10 mouse cellular contexts compared by ENCODE assay signal in the genomic region with DNA sequence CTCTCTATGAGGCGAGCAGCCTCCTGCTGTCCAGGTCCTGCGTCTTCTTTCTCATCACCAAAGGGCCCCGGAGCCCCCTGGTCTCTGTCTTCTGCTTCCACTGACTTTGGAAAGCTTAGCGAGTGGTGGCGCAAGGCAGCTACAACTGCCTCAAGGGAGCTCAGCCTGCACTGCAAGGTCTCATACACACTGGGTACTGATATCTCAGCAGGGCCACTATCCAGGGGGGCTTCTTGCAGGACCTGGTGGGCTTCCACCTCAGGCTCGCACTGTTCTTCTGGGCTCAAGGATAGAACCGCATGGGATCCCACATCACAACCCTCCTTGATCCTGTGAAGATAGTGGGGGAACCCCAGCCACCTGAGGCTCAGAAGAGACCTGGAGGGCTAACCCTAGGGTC. TPM values are rescaled to one million over a fixed set of nuclear protein-coding genes. Genes with fewer than 3 reads are reported as not detected.
DNase-seq lines count a peak whose midpoint lies in the region; ATAC-seq and TF ChIP-seq lines count a peak whose summit lies in the region.
"Had no signal": no experiment of that assay in that cellular context is flagged by ENCODE, and none has a peak within 500 bp of the region (broad histone marks: within the 10 kb centered on the region; RNA-seq: fewer than 3 reads in every experiment).

No protein-coding gene starts in this region.

- no peak for TF ChIP-seq POLR2A in lung, adult 2 months (IDR thresholded peaks at IDR 0.05; ENCODE audit: borderline replicate concordance, extremely low read depth, low read depth, low read length)

- 53% methylated on average over 7 of the region's 7 CpGs for WGBS in lung, adult 2 months
- 62% methylated on average over 7 of the region's 7 CpGs for WGBS in heart, postnatal 0 days
- 73% methylated on average over 7 of the region's 7 CpGs for WGBS in liver, embryonic 13.5 days (ENCODE audit: insufficient replicate concordance)
- 77% methylated on average over 7 of the region's 7 CpGs for WGBS in forebrain, embryonic 16.5 days

- peak; percentile 4 for DNase-seq in gastrocnemius, postnatal 25 days
- no peak for DNase-seq in gastrocnemius, postnatal 10 days
- DNase-seq in lung, adult 2 months, result peak; percentile 6
- DNase-seq in lung, postnatal 10 days, result no peak
- no peak for DNase-seq in heart, postnatal 0 days (ENCODE audit: low spot score)
- DNase-seq in liver, embryonic 13.5 days, result no peak
- no peak for DNase-seq in testis, postnatal 14 days (ENCODE audit: low spot score)
- DNase-seq: thymus, adult 2 months had no signal

- no peak for TF ChIP-seq CTCF in lung, adult 2 months (IDR thresholded peaks at IDR 0.05; ENCODE audit: insufficient read depth, low read length)
- no peak for TF ChIP-seq CTCF in heart, postnatal 0 days (IDR thresholded peaks at IDR 0.05; ENCODE audit: low read depth)

- H3K4me3 ChIP-seq in lung, adult 2 months (replicated peaks; ENCODE audit: extremely low read depth, low read depth, low read length), result peak overlapping the region; percentile 58
- H3K4me3 ChIP-seq in heart, postnatal 0 days (ENCODE audit: low read depth, low read length), result peak overlapping the region; percentile 30
- no peak overlapping the region for H3K4me3 ChIP-seq in liver, embryonic 13.5 days (replicated peaks)
- no peak overlapping the region for H3K4me3 ChIP-seq in forebrain, embryonic 16.5 days (replicated peaks; ENCODE audit: low read length)

- peak overlapping the region; percentile 87 for H3K27ac ChIP-seq in heart, postnatal 0 days (ENCODE audit: low read depth)
- no peak overlapping the region for H3K27ac ChIP-seq in liver, embryonic 13.5 days
- no peak overlapping the region for H3K27ac ChIP-seq in forebrain, embryonic 16.5 days (ENCODE audit: low read length)

- H3K4me2 ChIP-seq in heart, postnatal 0 days (ENCODE audit: low read depth, low read length), result peak overlapping the region; percentile 50
- H3K4me2 ChIP-seq in liver, embryonic 13.5 days, result peak overlapping the region; percentile 27
- no peak overlapping the region for H3K4me2 ChIP-seq in forebrain, embryonic 16.5 days (ENCODE audit: low read length)

- no peaks in the 10 kb centered on the region for H3K9me3 ChIP-seq in heart, postnatal 0 days (replicated peaks; ENCODE audit: control insufficient read depth, low read length)
- no peaks in the 10 kb centered on the region for H3K9me3 ChIP-seq in liver, embryonic 13.5 days (replicated peaks)
- H3K9me3 ChIP-seq in forebrain, embryonic 16.5 days (ENCODE audit: control insufficient read depth, low read length), result no peaks in the 10 kb centered on the region

- H3K9ac ChIP-seq in heart, postnatal 0 days (replicated peaks; ENCODE audit: low read depth, low read length), result peak overlapping the region; percentile 31
- H3K9ac ChIP-seq in liver, embryonic 13.5 days, result no peak overlapping the region
- no peak overlapping the region for H3K9ac ChIP-seq in forebrain, embryonic 16.5 days (replicated peaks; ENCODE audit: low read depth, low read length)

- peaks cover 11% of the 10 kb centered on the region for H3K36me3 ChIP-seq in heart, postnatal 0 days (replicated peaks; ENCODE audit: control insufficient read depth, insufficient read depth, low read length)
- peaks cover 14% of the 10 kb centered on the region for H3K36me3 ChIP-seq in liver, embryonic 13.5 days
- no peaks in the 10 kb centered on the region for H3K36me3 ChIP-seq in forebrain, embryonic 16.5 days (ENCODE audit: control insufficient read depth, insufficient read depth)

- H3K4me1 ChIP-seq in lung, adult 2 months (ENCODE audit: control insufficient read depth, insufficient read depth, low read length), result peaks cover 9% of the 10 kb centered on the region
- no peaks in the 10 kb centered on the region for H3K4me1 ChIP-seq in heart, postnatal 0 days (ENCODE audit: control insufficient read depth, insufficient read depth)
- H3K4me1 ChIP-seq in liver, embryonic 13.5 days (replicated peaks), result peaks cover 31% of the 10 kb centered on the region
- H3K4me1 ChIP-seq in forebrain, embryonic 16.5 days (replicated peaks; ENCODE audit: control insufficient read depth, insufficient read depth, low read length), result peaks cover 11% of the 10 kb centered on the region

- ATAC-seq in heart, postnatal 0 days (ENCODE audit: insufficient read depth, low read depth), result no peak
- ATAC-seq in liver, embryonic 13.5 days (ENCODE audit: low read depth), result no peak
- ATAC-seq in forebrain, embryonic 16.5 days, result no peak

- TF ChIP-seq EP300 in heart, postnatal 0 days (IDR thresholded peaks at IDR 0.05; ENCODE audit: low read depth), result no peak

- no peaks in the 10 kb centered on the region for H3K27me3 ChIP-seq in heart, postnatal 0 days (ENCODE audit: control insufficient read depth, insufficient read depth, low read length)
- no peaks in the 10 kb centered on the region for H3K27me3 ChIP-seq in liver, embryonic 13.5 days
- H3K27me3 ChIP-seq in forebrain, embryonic 16.5 days (replicated peaks; ENCODE audit: control insufficient read depth, insufficient read depth, low read length), result no peaks in the 10 kb centered on the region

RNA-seq across cellular contexts. Expression of gene Ushbp1, which starts 1.1 kb away (rescaled TPM):
- 1 to 10 TPM; 5.5 to 9.9 TPM for total RNA-seq in gastrocnemius, postnatal 25 days (2021)
- 10 to 100 TPM; 11.7 to 18.1 TPM for total RNA-seq in gastrocnemius, postnatal 10 days (2021)
- 155 and 170 TPM in 2 replicates for polyA plus RNA-seq in lung, adult 2 months (2012; rRNA removed)
- total RNA-seq in heart, postnatal 0 days (2014; rRNA removed; ENCODE audit: low replicate concordance), result 23.9 and 47.3 TPM in 2 replicates
- 21.6 and 22.1 TPM in 2 replicates for polyA plus RNA-seq in heart, postnatal 0 days (2015; fragmentation: Nextera tagmentation; extraction: Ambion mirVana)
- polyA plus RNA-seq in liver, embryonic 13.5 days (2015; fragmentation: Nextera tagmentation; extraction: Ambion mirVana), result 2.6 and 2.8 TPM in 2 replicates
- 6.1 and 6.9 TPM in 2 replicates for polyA plus RNA-seq in forebrain, embryonic 16.5 days (2015; fragmentation: Nextera tagmentation; extraction: Ambion mirVana)
- total RNA-seq: megakaryocyte, adult 5-6 weeks had no signal

RNA-seq across cellular contexts. Expression of gene Babam1, which starts 2.2 kb away (rescaled TPM):
- 10 to 100 TPM; 59.2 to 71.2 TPM for total RNA-seq in gastrocnemius, postnatal 25 days (2021)
- total RNA-seq in gastrocnemius, postnatal 10 days (2021), result 10 to 100 TPM; 68.5 to 70.4 TPM
- 120 and 145 TPM in 2 replicates for polyA plus RNA-seq in lung, adult 2 months (2012; rRNA removed)
- total RNA-seq in heart, postnatal 0 days (2014; rRNA removed; ENCODE audit: low replicate concordance), result 99.2 and 155 TPM in 2 replicates
- polyA plus RNA-seq in heart, postnatal 0 days (2015; fragmentation: Nextera tagmentation; extraction: Ambion mirVana), result 60.2 and 62.5 TPM in 2 replicates
- polyA plus RNA-seq in liver, embryonic 13.5 days (2015; fragmentation: Nextera tagmentation; extraction: Ambion mirVana), result 65.1 and 74.8 TPM in 2 replicates
- polyA plus RNA-seq in forebrain, embryonic 16.5 days (2015; fragmentation: Nextera tagmentation; extraction: Ambion mirVana), result 103 and 105 TPM in 2 replicates

RNA-seq across cellular contexts. Expression of gene Ankle1, which starts 11.3 kb away (rescaled TPM):
- under 1 TPM; 0.20 to 0.29 TPM for total RNA-seq in gastrocnemius, postnatal 25 days (2021)
- 1 to 10 TPM; 1.7 to 2.1 TPM for total RNA-seq in gastrocnemius, postnatal 10 days (2021)
- 1.4 and 2.2 TPM in 2 replicates for polyA plus RNA-seq in lung, adult 2 months (2012; rRNA removed)
- total RNA-seq in heart, postnatal 0 days (2014; rRNA removed; ENCODE audit: low replicate concordance), result 9.5 and 12.1 TPM in 2 replicates
- 4.4 and 5.4 TPM in 2 replicates for polyA plus RNA-seq in heart, postnatal 0 days (2015; fragmentation: Nextera tagmentation; extraction: Ambion mirVana)
- polyA plus RNA-seq in liver, embryonic 13.5 days (2015; fragmentation: Nextera tagmentation; extraction: Ambion mirVana), result 39.5 and 40.9 TPM in 2 replicates
- 12.3 and 18.9 TPM in 2 replicates for polyA plus RNA-seq in forebrain, embryonic 16.5 days (2015; fragmentation: Nextera tagmentation; extraction: Ambion mirVana)

RNA-seq across cellular contexts. Expression of gene Nr2f6, which starts 12.7 kb away (rescaled TPM):
- 10 to 100 TPM; 21.6 to 21.7 TPM for total RNA-seq in gastrocnemius, postnatal 25 days (2021)
- total RNA-seq in gastrocnemius, postnatal 10 days (2021), result 10 to 100 TPM; 23.2 to 29.7 TPM
- 133 and 205 TPM in 2 replicates for polyA plus RNA-seq in lung, adult 2 months (2012; rRNA removed)
- total RNA-seq in heart, postnatal 0 days (2014; rRNA removed; ENCODE audit: low replicate concordance), result 162 and 174 TPM in 2 replicates
- polyA plus RNA-seq in heart, postnatal 0 days (2015; fragmentation: Nextera tagmentation; extraction: Ambion mirVana), result 38.3 and 40.5 TPM in 2 replicates
- 18.8 and 19.2 TPM in 2 replicates for polyA plus RNA-seq in liver, embryonic 13.5 days (2015; fragmentation: Nextera tagmentation; extraction: Ambion mirVana)
- polyA plus RNA-seq in forebrain, embryonic 16.5 days (2015; fragmentation: Nextera tagmentation; extraction: Ambion mirVana), result 11.8 and 13.2 TPM in 2 replicates

RNA-seq across cellular contexts. Expression of gene Ocel1, which starts 23.4 kb away (rescaled TPM):
- 1 to 10 TPM; 6.9 to 8.0 TPM for total RNA-seq in gastrocnemius, postnatal 25 days (2021)
- 1 to 10 TPM; 7.4 to 8.1 TPM for total RNA-seq in gastrocnemius, postnatal 10 days (2021)
- 16.9 and 21.1 TPM in 2 replicates for polyA plus RNA-seq in lung, adult 2 months (2012; rRNA removed)
- total RNA-seq in heart, postnatal 0 days (2014; rRNA removed; ENCODE audit: low replicate concordance), result 10.2 and 10.6 TPM in 2 replicates
- 5.7 and 5.9 TPM in 2 replicates for polyA plus RNA-seq in heart, postnatal 0 days (2015; fragmentation: Nextera tagmentation; extraction: Ambion mirVana)
- polyA plus RNA-seq in liver, embryonic 13.5 days (2015; fragmentation: Nextera tagmentation; extraction: Ambion mirVana), result 4.3 and 4.4 TPM in 2 replicates
- 7.8 and 8.0 TPM in 2 replicates for polyA plus RNA-seq in forebrain, embryonic 16.5 days (2015; fragmentation: Nextera tagmentation; extraction: Ambion mirVana)

Comparison
In these comparisons a context has a peak if more than half of its experiments do, and no peak if none do; other contexts are left out.
1. DNase-seq: peak in gastrocnemius, postnatal 25 days (single experiment) and lung, adult 2 months (single experiment); none in gastrocnemius, postnatal 10 days (single experiment), lung, postnatal 10 days (single experiment), heart, postnatal 0 days (single experiment), liver, embryonic 13.5 days (single experiment) and testis, postnatal 14 days (single experiment).
2. H3K4me3 ChIP-seq: peak in lung, adult 2 months (single experiment) and heart, postnatal 0 days (single experiment); none in liver, embryonic 13.5 days (single experiment) and forebrain, embryonic 16.5 days (single experiment).